ENCODE assay signal across 8 mouse cellular contexts in genomic region chr14:55660636-55661035, GRCm38 (mm10). TPM values are rescaled to one million over a fixed set of nuclear protein-coding genes. Genes with fewer than 3 reads are reported as not detected.
DNase-seq lines count a peak whose midpoint lies in the region; ATAC-seq and TF ChIP-seq lines count a peak whose summit lies in the region.

No protein-coding gene starts in this region.

- no peaks in the 10 kb centered on the region for H3K9me3 ChIP-seq in limb, embryonic 14.5 days (ENCODE audit: control insufficient read depth, low read length)

- intact Hi-C loops in gastrocnemius, adult 2 months (cut with DNase I) = no loop called here
- intact Hi-C loops in left cerebral cortex, postnatal 10 days (cut with DNase I) = no loop called here

- no peak; the same call in 1 of the 2 replicates for ATAC-seq in limb, embryonic 14.5 days (ENCODE audit: low FRiP score, low read depth)

- WGBS in limb, embryonic 14.5 days = 25% methylated on average over 2 of the region's 2 CpGs

- peak overlapping the region; percentile 77 for H3K4me3 ChIP-seq in gastrocnemius, adult 2 months
- H3K4me3 ChIP-seq in testis, adult 2 months (ENCODE audit: control insufficient read depth, low read depth, low read length) = peak overlapping the region; percentile 81
- H3K4me3 ChIP-seq in limb, embryonic 14.5 days (replicated peaks; ENCODE audit: low read length) = peak overlapping the region; percentile 62

- no peaks in the 10 kb centered on the region; the same call in 1 of the 2 replicates for H3K36me3 ChIP-seq in testis, adult 2 months (ENCODE audit: control insufficient read depth, insufficient read depth, low read length)
- H3K36me3 ChIP-seq in limb, embryonic 14.5 days (ENCODE audit: control insufficient read depth, insufficient read depth, low read length) = peaks cover 37% of the 10 kb centered on the region

- TF ChIP-seq CTCF in gastrocnemius, adult 2 months (IDR thresholded peaks at IDR 0.05) = no peak
- no peak for TF ChIP-seq CTCF in testis, adult 2 months (IDR thresholded peaks at IDR 0.05; ENCODE audit: control insufficient read depth, insufficient read depth, insufficient replicate concordance, low read depth, low read length)

- no peaks in the 10 kb centered on the region for H3K27me3 ChIP-seq in testis, adult 2 months (ENCODE audit: control insufficient read depth, insufficient read depth, low read length)
- H3K27me3 ChIP-seq in limb, embryonic 14.5 days (ENCODE audit: control insufficient read depth, insufficient read depth, low read length) = no peaks in the 10 kb centered on the region

- H3K4me1 ChIP-seq in testis, adult 2 months (ENCODE audit: control insufficient read depth, insufficient read depth, low read length) = peaks cover 5% of the 10 kb centered on the region
- H3K4me1 ChIP-seq in limb, embryonic 14.5 days (ENCODE audit: control insufficient read depth, insufficient read depth, low read length) = peaks cover 5% of the 10 kb centered on the region

- H3K27ac ChIP-seq in gastrocnemius, adult 2 months = peak overlapping the region; percentile 83
- H3K27ac ChIP-seq in testis, adult 2 months (ENCODE audit: control insufficient read depth, insufficient read depth, low read depth, low read length) = no peak overlapping the region
- peak overlapping the region; percentile 53 for H3K27ac ChIP-seq in limb, embryonic 14.5 days (replicated peaks; ENCODE audit: low read depth, low read length)

- peak overlapping the region; percentile 59 for H3K4me2 ChIP-seq in limb, embryonic 14.5 days (replicated peaks; ENCODE audit: low read depth, low read length, severe bottlenecking)

- peak overlapping the region; percentile 68; the same call in 1 of the 2 replicates for H3K9ac ChIP-seq in limb, embryonic 14.5 days (ENCODE audit: low read depth, low read length, severe bottlenecking)

- no peak for DNase-seq in gastrocnemius, adult 2 months
- no peak for DNase-seq in gastrocnemius, adult 8-10 months (ENCODE audit: low spot score in 2 of 2)
- DNase-seq in testis, postnatal 14 days (ENCODE audit: low spot score) = no peak
- no peak for DNase-seq in limb, embryonic 14.5 days (ENCODE audit: low spot score)
- no peak for DNase-seq in embryo, embryonic 9.5 days (ENCODE audit: extremely low spot score)
- DNase-seq in layer of hippocampus, postnatal 14 days (ENCODE audit: low spot score in 2 of 2) = no peak
- no peak for DNase-seq in left cerebral cortex, postnatal 10 days (ENCODE audit: extremely low spot score in 1 of 2, low spot score in 2 of 2)

- TF ChIP-seq POLR2A in testis, adult 2 months (IDR thresholded peaks at IDR 0.05; ENCODE audit: control insufficient read depth, low read depth, low read length) = no peak
- TF ChIP-seq POLR2A in limb, embryonic 14.5 days (IDR thresholded peaks at IDR 0.05; ENCODE audit: borderline replicate concordance, extremely low read depth, insufficient read depth, insufficient read length) = no peak

RNA-seq across cellular contexts. Expression of gene Mdp1, which starts 0.3 kb away (rescaled TPM):
- 10 to 100 TPM; 17.4 to 23.8 TPM for total RNA-seq in gastrocnemius, adult 2 months (2021)
- 10 to 100 TPM; 18.0 to 23.1 (median 20.7) TPM for total RNA-seq in gastrocnemius, adult 8-10 months (2022)
- polyA plus RNA-seq in testis, adult 2 months (2012; rRNA removed) = 4.1 TPM in 2 replicates
- 47.4 and 49.7 TPM in 2 replicates for polyA plus RNA-seq in limb, embryonic 14.5 days (2012; rRNA removed)
- 53.7 and 59.1 TPM in 2 replicates for polyA plus RNA-seq in limb, embryonic 14.5 days (2014; fragmentation: Nextera tagmentation; extraction: Ambion mirVana)
- 10 to 100 TPM; 46.9 to 47.8 TPM for total RNA-seq in layer of hippocampus, postnatal 14 days (2021)
- 10 to 100 TPM; 43.7 to 48.4 TPM for total RNA-seq in left cerebral cortex, postnatal 10 days (2021)

RNA-seq across cellular contexts. Expression of gene Tssk4, which starts 10.7 kb away (rescaled TPM):
- total RNA-seq in gastrocnemius, adult 2 months (2021) = under 1 TPM; 0.20 to 0.28 TPM
- under 1 TPM in 2 of 4 experiments, not detected in 2; 0.22 to 0.29 TPM for total RNA-seq in gastrocnemius, adult 8-10 months (2022)
- polyA plus RNA-seq in testis, adult 2 months (2012; rRNA removed) = 197 and 200 TPM in 2 replicates
- polyA plus RNA-seq in limb, embryonic 14.5 days (2012; rRNA removed) = 2.9 and 3.3 TPM in 2 replicates
- polyA plus RNA-seq in limb, embryonic 14.5 days (2014; fragmentation: Nextera tagmentation; extraction: Ambion mirVana) = 1.2 and 1.4 TPM in 2 replicates
- total RNA-seq in layer of hippocampus, postnatal 14 days (2021) = under 1 TPM; 0.81 to 0.90 TPM
- under 1 TPM; 0.75 to 0.85 TPM for total RNA-seq in left cerebral cortex, postnatal 10 days (2021)

RNA-seq across cellular contexts. Expression of gene Gmpr2, which starts 11.1 kb away (rescaled TPM):
- total RNA-seq in gastrocnemius, adult 2 months (2021) = 1 to 10 TPM; 2.4 to 3.1 TPM
- 1 to 10 TPM; 1.6 to 2.4 (median 1.8) TPM for total RNA-seq in gastrocnemius, adult 8-10 months (2022)
- polyA plus RNA-seq in testis, adult 2 months (2012; rRNA removed) = 29.6 and 35.9 TPM in 2 replicates
- polyA plus RNA-seq in limb, embryonic 14.5 days (2012; rRNA removed) = 51.1 and 53.6 TPM in 2 replicates
- polyA plus RNA-seq in limb, embryonic 14.5 days (2014; fragmentation: Nextera tagmentation; extraction: Ambion mirVana) = 53.1 and 68.5 TPM in 2 replicates
- total RNA-seq in layer of hippocampus, postnatal 14 days (2021) = 10 to 100 TPM; 27.5 to 27.6 TPM
- total RNA-seq in left cerebral cortex, postnatal 10 days (2021) = 10 to 100 TPM; 27.6 to 27.9 TPM

RNA-seq across cellular contexts. Expression of gene Nedd8, which starts 11.3 kb away (rescaled TPM):
- total RNA-seq in gastrocnemius, adult 2 months (2021) = 100 to 1,000 TPM; 188 to 211 TPM
- 100 to 1,000 TPM; 192 to 208 (median 201) TPM for total RNA-seq in gastrocnemius, adult 8-10 months (2022)
- 196 and 222 TPM in 2 replicates for polyA plus RNA-seq in testis, adult 2 months (2012; rRNA removed)
- polyA plus RNA-seq in limb, embryonic 14.5 days (2012; rRNA removed) = 347 and 416 TPM in 2 replicates
- polyA plus RNA-seq in limb, embryonic 14.5 days (2014; fragmentation: Nextera tagmentation; extraction: Ambion mirVana) = 567 and 583 TPM in 2 replicates
- 100 to 1,000 TPM; 298 to 325 TPM for total RNA-seq in layer of hippocampus, postnatal 14 days (2021)
- 100 to 1,000 TPM; 355 to 367 TPM for total RNA-seq in left cerebral cortex, postnatal 10 days (2021)

RNA-seq across cellular contexts. Expression of gene Tm9sf1, which starts 17.0 kb away (rescaled TPM):
- total RNA-seq in gastrocnemius, adult 2 months (2021) = 10 to 100 TPM; 15.0 to 21.3 TPM
- total RNA-seq in gastrocnemius, adult 8-10 months (2022) = 10 to 100 TPM; 15.6 to 18.3 (median 17.1) TPM
- 18.2 and 21.3 TPM in 2 replicates for polyA plus RNA-seq in testis, adult 2 months (2012; rRNA removed)
- polyA plus RNA-seq in limb, embryonic 14.5 days (2012; rRNA removed) = 92.3 and 128 TPM in 2 replicates
- 111 and 116 TPM in 2 replicates for polyA plus RNA-seq in limb, embryonic 14.5 days (2014; fragmentation: Nextera tagmentation; extraction: Ambion mirVana)
- 10 to 100 TPM; 49.0 to 51.1 TPM for total RNA-seq in layer of hippocampus, postnatal 14 days (2021)
- total RNA-seq in left cerebral cortex, postnatal 10 days (2021) = 10 to 100 TPM; 43.1 to 45.0 TPM

Comparison
In these comparisons a context has a peak if more than half of its experiments do, and no peak if none do; other contexts are left out.
1. RNA of gene Gmpr2, which starts 11.1 kb away (total RNA-seq): 27.6 to 27.9 TPM in left cerebral cortex, postnatal 10 days and 27.5 to 27.6 TPM in layer of hippocampus, postnatal 14 days; 2.4 to 3.1 TPM in gastrocnemius, adult 2 months and 1.6 to 2.4 TPM in gastrocnemius, adult 8-10 months; every median in the first group is over 4 times any median in the second.
2. Peak in every context shown above with its lines, with median percentiles within 50 percentile points of each other: H3K4me3 ChIP-seq.